Mouse (Mus musculus) left cerebral cortex, adult 18-20 months (tissue): ENCODE results near the gene Csn1s2b. TPM values are rescaled to one million over a fixed set of nuclear protein-coding genes. Genes with fewer than 3 reads are reported as not detected.
"Not testable (repeated sequence)": the region's sequence is repeated elsewhere in the genome, so short reads cannot be mapped to it uniquely, and the experiment has no call there.

Experiments
- DNase-seq, 2 experiments: peaks; one replicate each; pipeline ENCODE4 v3.0.0; 2021 to 2022; ENCODE audit warnings: low spot score in 2 of 2, mixed read lengths in 1 of 2
- long read RNA-seq, 2 experiments: library from polyadenylated mRNA; stranded (forward); transcript quantifications; one replicate each; pipeline ENCODE4 v2.0.0; 2021
- total RNA-seq, 2 experiments: library from RNA; stranded (reverse); gene quantifications; 2 replicates each; pipeline ENCODE4 v1.2.3; 2021

The Csn1s2b gene
- total RNA-seq: not detected
- long read RNA-seq, experiment 1: 0 reads
- long read RNA-seq, experiment 2: 0 reads

DNA sequence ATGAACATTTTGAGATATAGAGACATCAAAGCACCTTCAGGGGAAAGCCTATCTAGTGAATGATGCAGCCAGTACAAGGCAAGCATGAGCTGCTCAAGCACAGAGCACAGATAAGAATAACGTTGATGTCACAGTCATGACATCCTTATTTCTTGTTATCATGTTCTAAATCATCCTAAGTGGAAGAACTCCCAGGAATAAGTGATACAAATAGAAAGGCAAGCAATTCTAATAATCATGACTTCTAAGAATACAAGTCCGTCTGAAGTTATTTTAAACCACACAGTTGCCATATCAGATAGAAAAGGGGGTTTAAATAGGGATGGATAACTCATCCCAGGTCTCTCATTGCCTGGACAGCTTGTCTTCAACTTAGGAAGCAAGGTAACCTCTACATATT lies at the start of gene Csn1s2b:
Gene Csn1s2b, plus strand, starts transcription at position 301 of the 400 bp plus-strand sequence.
- no peak for DNase-seq

DNA sequence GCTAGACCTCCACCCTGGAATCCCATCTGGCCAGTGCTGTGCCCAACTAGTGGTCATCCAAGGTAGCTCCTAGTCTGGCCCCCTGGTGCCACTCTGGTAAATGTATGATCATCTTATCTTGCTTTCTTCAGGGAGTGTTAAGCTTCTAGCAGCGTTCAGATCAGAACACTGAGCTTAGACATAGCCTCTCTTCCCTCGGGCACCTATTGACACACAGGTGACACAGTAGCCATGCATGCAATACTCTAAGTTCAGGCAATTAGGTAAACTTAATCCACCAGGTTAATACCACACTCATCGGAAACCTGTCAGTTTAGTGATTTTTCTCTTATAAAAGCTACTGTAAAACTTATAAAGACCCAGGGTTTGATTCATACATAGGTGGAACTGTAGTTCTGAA lies 43.3 kb upstream of the Csn1s2b start:
- no peak for DNase-seq

DNA sequence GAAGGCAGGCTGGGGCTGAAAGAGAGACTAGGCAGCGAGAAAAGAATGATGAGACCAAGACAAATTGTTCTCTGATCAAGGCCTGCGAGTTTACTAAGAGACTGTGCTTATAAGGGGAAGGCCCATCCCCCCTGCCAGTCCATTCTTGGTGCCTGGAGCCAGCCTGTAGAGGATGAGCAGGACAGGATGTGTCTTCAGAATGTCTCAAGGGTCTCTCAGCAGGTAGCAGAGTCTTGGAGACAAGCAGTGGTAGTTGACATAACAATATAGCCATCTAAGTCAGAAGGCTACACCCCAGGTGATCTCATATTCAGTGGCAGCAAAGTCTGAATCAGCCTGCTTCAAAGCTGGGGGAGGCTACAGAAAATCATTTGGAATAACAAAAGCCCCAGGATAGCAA lies 35.7 kb upstream of the Csn1s2b start:
- not testable (repeated sequence) for DNase-seq

DNA sequence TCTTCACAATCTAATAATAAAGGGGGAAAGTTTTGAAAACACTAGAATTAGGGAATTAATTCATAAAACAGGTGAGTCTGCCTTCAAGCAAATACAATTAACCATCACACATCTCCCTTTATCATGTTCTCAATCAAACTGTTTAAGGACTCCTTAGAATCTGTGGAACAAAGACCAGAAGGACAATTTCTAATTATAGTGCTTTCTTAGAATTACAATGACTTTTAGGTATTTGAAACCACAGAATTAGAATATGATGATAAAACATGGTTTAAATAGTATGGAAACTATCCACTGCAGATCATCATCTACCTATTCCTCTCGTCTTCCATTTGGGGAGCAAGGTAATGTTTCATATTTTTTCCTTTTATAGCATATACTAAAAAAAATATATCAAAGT lies 33.6 kb upstream of the Csn1s2b start, which contains the start of gene Csn1s2a:
Gene Csn1s2a, plus strand, starts transcription at position 301 of the 400 bp plus-strand sequence.
- no peak for DNase-seq

DNA sequence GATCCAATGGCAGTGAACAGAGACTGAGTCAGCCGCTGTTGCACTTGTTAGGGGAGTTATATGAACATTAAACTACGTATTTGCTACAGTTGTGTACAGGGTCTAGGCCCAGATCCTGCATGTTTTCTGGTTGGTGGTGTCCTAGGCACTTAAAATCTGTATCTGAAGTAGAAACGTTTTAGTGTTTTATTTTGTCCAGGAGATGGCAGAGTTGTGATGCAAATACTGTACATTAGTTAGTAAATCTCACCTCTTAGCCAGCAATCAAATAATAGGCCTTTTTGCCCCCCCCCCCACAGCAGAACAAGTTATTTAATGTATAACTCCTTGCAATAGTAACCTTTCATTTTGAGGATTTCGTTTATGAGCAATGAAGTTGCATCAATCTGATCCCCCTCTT lies 25.2 kb upstream of the Csn1s2b start:
- no peak for DNase-seq

DNA sequence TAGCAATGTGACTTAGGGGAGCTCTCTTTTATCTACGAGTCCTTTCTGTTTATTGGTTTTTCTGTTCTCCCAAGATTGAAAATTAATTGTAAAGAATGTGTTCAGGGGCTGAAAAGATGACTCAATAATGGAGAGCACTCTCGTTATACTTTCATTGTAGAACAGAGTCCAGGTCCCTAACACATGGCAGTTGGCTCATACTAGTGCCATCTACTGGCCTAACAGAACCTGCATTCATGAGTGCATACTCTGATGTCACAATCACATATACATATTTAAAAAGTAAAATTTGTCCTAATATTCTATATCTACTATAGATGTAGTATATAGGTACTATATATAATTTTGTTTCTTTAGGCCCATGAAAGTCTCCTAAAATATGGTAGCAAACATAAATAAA lies 1.4 kb downstream of the Csn1s2b start:
- DNase-seq: no peak

DNA sequence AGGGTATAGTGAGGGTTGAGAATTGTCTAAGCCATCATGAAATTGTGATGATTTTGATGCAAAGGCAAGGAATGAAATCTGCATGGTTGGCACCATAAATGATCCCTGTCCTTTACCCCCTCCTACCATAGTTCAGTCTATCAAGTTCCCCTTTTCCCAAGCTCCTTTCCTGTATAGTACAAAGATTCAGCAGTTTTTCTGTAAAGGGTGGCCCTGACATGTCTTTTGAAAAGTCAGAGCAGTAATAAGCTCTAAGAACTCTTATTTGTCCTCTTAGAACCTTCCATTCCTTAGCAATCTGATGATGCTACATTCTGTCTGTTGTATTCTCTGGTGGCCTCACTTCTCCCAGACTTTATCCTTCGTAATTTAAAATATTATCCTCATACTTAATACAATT lies 17.5 kb downstream of the Csn1s2b start, which contains the start of gene Prr27:
Gene Prr27, plus strand, starts transcription at position 301 of the 400 bp plus-strand sequence.
- DNase-seq: no peak

DNA sequence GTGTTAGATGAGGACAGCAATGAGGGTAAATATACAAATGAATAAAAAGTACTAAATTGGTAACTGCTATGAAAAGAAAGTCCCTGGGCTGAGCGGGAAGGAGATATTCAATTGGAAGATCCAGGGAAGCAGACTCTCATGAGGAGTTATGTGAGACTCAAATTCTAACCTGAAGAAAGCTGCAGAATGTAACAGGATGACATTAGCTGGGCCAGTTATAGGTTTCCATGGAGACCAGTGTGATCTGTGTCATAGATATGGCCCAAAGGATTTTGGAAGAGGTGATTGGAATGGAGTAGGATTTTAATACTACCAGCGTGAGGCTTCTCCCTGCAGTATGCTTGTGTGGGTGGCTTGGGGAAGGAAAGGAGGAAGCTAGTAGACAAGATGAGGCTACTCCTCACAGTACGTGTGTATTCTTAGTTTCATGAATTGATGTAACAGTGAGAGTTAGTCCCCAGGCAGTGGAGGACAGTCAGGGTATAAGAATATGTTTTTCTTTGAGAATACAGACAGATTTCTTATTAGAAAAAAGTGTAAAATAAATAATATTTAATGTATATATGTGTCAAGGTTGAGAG lies 47.3 kb downstream of the Csn1s2b start:
- no peak for DNase-seq

DNA sequence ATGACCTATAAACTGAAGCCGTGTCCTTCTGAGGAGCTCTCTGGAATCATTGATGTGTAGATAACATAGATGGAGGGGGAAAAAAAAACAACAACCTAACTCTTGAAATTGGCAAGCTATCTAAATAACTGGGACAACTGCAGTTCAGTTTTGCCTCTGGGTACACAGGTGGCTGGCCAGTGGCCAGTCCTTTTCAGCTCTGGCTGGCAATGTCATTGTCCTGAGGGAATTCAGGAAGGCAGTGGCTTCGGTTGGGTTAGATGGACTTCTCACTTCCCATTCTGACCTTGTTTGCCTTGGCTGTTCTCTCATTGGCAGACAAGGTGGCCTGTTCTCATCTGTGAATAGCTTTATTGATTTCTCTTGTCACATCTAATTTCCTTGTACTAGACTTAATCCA lies 62.2 kb downstream of the Csn1s2b start:
- no peak for DNase-seq

DNA sequence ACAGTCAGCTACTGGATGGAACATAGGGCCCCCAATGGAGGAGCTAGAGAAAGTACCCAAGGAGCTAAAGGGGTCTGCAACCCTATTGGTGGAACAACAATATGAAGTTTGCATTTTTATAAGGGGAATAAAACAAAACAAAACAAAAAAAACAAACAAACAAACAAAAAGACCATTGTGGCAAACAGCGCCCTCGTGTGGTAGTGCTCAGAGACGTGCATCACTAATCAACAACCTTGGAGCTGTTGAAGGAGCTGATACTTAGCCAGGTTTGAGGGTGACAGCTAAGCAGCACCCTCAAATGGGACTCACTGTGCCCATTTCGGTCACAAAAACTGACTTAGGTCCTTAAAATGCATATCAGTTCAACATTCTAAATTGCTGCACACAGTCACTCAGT lies 63.5 kb downstream of the Csn1s2b start:
- DNase-seq: no peak

Other genes with a start within 250 kb of the Csn1s2b start
- not detected for gene Sult1d1, start 239.1 kb upstream of the Csn1s2b start, total RNA-seq
- not detected for gene Sult1e1, start 216.5 kb upstream of the Csn1s2b start, total RNA-seq
- not detected for gene Csn1s1, start 141.9 kb upstream of the Csn1s2b start, total RNA-seq
- gene Csn2, start 108.5 kb upstream of the Csn1s2b start, total RNA-seq: not detected
- gene Csn1s2a, start 33.5 kb upstream of the Csn1s2b start, total RNA-seq: not detected
- not detected for gene Prr27, start 17.6 kb downstream of the Csn1s2b start, total RNA-seq
- not detected for gene Odam, start 76.9 kb downstream of the Csn1s2b start, total RNA-seq
- gene Csn3, start 117.5 kb downstream of the Csn1s2b start, total RNA-seq: not detected
- gene 2310003L06Rik, start 161.4 kb downstream of the Csn1s2b start, total RNA-seq: not detected
- not detected for gene Gm28434, start 161.4 kb downstream of the Csn1s2b start, total RNA-seq
- gene Cabs1, start 171.4 kb downstream of the Csn1s2b start, total RNA-seq: not detected
- not detected for gene Smr3a, start 194.5 kb downstream of the Csn1s2b start, total RNA-seq